Mouse (Mus musculus) T-cell, adult 66 days (primary cell): ENCODE data around the gene Rasgrp1. TPM values are rescaled to one million over a fixed set of nuclear protein-coding genes. Genes with fewer than 3 reads are reported as not detected.

Experiments used
- total RNA-seq, 2 experiments: library from RNA; stranded (reverse); gene quantifications; 3 replicates in 1 of 2; 4 replicates in 1 of 2; pipeline ENCODE4 v1.2.4; 2023

The Rasgrp1 gene
- total RNA-seq, result 100 to 1,000 TPM; 280 to 284 TPM

DNA sequence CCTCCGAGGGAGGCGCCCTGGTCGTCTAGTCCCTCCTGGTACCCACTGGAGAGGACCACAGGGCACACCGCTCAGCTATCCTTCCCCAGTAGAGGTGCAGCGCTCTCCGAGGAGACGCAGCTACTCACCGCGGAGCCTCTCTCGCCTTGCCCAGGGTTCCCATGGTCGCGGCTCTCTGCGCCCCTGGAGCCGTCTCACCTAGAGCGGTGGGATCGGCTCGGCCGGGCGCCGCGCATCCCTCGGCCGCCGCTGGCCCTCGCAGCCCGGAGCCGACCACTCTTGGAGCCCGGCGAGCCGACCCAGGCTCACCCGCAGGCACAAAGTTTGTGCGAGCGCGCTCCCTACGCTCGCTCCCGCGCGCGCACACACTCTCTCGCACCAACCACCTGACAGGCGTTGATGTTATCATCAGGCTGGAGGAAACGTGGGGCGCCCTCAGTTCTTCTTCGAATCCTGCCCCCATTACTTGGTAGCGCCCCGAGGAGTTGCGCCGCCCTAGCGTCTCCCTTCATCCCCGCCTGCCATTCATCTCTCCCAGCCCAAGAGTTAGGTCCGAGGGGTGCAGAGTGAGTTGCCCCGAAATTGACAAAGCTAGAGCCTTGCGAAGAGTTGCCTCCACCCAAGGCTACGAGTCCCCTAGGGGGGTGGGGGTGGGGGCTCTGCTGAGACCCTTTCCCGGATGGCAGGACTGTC, at the start of gene Rasgrp1:
TSS of gene Rasgrp1 (minus strand) at position 455 of the 693 bp plus-strand sequence.

DNA sequence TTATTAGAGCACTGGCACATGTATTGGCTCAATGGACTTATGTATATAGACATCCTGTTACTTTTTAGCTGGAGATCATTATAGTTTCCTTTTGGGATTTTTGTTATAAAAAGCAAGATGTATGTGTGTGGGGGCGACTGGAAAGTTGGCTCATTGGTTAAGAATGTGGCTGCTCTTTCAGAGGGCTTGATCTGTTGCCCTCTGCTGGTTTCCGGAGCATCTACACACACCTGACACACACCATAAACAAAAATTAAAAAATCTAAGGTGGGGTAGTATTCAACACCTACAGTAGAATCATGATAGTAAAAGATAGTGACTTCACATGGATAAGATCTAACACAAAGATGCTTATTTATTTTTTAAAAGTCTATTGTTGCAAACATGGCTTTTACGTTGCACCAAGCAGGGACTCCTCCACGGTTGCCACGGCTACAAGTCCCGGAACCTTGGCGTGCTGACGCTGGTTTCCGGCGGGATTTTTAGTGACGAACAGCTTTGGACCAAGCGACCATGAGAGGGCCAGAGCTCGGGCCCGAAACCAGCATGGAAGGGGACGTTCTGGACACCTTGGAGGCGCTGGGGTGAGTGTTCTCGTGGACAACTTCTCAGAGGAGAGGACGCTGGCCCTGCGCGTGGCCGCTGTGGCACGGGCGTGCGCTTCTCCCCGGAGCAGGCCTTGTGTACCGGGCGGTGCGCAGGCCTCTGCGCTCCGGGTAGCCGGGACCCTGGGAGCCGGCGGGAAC, 93.4 kb downstream of the Rasgrp1 start, which contains the start of gene Fam98b:
TSS of gene Fam98b (plus strand) at position 485 of the 746 bp plus-strand sequence.

Other genes with a start within 250 kb of the Rasgrp1 start
- 1 to 10 TPM; 5.7 to 6.4 TPM for gene Spred1, start 221.6 kb downstream of the Rasgrp1 start, total RNA-seq
- gene Fam98b, start 93.3 kb downstream of the Rasgrp1 start, total RNA-seq, result 10 to 100 TPM; 34.2 to 39.8 TPM